Mouse (Mus musculus): ENCODE measurements at regions not wholly inside any gene's neighbourhood (a gene's known extent, or its start where the extent isn't known, plus 50 kb on each side); places are given as distances from the start of the nearest gene placed in this dataset.

- DNase-seq, result no peak
These were observed 112.0 kb downstream of the Rbm43 start for GRCm38 (mm10) chr2:51822976-51823375.

DNA sequence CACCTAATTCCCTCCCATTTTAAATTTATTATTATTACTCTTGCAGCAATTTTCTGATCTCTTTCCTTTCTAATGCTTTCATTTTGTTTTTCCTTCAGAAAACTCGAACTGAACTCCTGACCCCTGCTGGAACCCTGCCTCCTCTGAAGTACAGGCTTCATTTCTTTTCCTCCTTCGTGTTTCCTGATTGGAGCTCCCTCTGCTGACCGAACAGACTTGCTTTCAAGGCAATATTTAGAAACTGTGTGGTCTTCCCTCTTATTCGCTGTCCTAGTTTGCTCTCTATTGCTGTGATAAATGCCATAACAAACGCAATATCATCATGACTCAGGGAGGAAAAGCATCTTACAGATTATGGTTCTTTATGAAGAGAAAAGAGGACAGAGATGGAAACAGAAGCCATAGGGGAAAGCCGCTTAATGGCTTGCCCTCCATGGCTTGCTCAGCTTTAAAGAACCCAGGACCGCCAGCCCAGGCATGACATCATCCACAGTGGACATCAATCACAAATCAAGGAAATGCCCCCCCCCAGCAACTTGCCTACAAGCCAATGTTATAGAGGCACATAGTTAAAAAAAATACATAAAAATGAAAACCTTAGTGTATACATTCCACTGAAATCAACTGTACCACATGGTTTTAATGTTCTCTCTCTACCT is 104.5 kb downstream of the Rbm43 start:
- peak; percentile 43 for DNase-seq

DNA sequence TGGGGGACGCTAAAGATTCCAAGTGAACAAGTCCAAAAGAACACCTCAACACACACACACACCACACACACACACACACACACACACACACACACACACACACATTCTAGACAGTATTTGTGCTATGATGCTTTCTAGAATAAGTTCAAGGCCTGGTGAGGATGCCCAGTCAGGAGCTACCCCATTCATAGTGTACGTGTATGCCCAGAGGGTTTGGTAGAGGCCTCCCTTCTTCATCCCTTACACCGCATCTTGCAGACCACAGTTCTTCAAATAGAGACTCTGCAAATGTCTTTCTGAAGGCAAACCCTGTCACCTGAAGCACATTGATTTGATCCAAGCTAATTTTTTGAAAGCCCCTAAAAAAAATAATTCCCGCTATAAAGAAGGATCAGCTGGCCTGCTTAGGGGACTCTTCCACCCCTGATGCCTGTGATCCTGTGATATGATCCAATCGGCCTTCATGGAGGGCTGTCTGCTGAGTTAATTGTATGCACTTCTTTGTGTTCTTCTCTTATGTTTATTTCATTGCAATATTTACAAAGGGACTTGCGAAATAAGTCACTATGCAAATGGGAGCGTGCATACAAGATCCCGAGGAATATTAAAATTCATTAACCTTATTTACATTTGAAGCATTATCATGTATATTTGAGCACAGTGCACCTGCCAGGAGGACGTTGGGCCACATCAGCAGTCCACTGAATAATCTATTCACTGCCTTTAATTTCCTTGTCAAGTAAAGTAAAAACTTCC is 103.8 kb downstream of the Rbm43 start:
- DNase-seq, result no peak

GRCm38 (mm10) chr2:51837864-51838263 is 97.1 kb downstream of the Rbm43 start:
- DNase-seq, result no peak

- DNase-seq, result no peak
These were observed 94.2 kb downstream of the Rbm43 start for GRCm38 (mm10) chr2:51840808-51841207.

GRCm38 (mm10) chr2:51844831-51845230 is 90.1 kb downstream of the Rbm43 start:
- no peak for DNase-seq

GRCm38 (mm10) chr2:51847556-51847955 is 87.4 kb downstream of the Rbm43 start:
- DNase-seq, result no peak

DNA sequence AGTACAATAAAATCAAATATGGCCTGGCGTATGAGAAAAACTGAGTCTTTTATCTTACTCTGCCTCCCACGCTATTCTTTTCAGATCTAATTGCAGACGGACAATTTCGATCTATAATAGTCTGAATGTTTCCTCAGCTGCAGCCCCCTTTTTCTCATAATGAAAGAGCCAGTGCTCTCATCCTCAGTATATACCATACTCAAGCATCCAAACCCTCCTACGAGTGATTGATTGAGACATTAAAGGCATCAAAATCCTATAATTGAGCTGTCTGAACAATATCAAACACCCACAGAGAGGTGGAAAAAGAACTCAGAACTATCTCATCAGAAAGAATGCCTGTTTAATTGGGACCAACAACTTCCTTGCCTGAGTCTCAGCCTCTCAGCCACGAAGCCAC is 87.0 kb downstream of the Rbm43 start:
- no peak for DNase-seq

- DNase-seq, result no peak
These were observed 86.5 kb downstream of the Rbm43 start for GRCm38 (mm10) chr2:51848491-51848890.

GRCm38 (mm10) chr2:51850581-51850980 is 84.4 kb downstream of the Rbm43 start:
- DNase-seq, result no peak

DNA sequence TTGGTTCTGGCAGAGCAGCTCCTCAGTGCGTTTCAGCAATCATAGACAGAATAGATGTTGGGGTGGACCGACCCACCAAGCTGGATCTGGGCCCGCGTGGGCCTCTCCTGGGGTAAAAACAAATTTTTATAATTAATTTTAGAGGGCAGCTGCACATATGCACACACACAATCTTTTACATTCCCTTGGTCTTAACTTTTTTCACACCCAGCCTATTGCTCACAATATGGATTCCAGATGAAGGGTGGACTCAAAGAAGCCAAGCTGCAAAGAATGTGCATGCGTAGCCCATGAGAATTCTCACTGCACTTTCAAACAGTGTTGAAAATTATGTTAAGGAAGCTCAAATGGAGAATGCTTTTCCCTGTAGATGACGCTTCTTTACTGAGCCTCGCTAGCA is 83.3 kb downstream of the Rbm43 start:
- no peak for DNase-seq

DNA sequence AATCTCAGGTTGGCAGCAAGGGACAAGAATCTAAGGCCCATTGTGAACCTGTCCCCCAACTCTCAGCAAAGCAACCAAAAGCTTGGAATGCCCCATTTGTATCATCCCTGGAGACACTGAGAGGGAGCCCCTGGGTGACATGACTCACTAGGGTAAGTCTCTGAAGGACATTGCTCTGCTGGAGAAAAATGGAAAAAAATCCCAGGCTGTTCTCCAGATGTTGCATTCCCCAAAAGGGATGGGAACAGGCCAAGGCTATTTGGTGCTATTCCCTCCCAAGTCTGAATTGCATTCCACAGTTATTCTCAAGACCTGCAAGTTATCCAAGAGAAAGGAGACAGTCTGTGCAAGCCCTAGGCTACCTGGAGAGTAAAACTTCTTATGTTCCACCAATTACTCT is 77.7 kb downstream of the Rbm43 start:
- DNase-seq, result no peak

- no peak for DNase-seq
These were observed 68.9 kb downstream of the Rbm43 start for GRCm38 (mm10) chr2:51866045-51866444.

DNA sequence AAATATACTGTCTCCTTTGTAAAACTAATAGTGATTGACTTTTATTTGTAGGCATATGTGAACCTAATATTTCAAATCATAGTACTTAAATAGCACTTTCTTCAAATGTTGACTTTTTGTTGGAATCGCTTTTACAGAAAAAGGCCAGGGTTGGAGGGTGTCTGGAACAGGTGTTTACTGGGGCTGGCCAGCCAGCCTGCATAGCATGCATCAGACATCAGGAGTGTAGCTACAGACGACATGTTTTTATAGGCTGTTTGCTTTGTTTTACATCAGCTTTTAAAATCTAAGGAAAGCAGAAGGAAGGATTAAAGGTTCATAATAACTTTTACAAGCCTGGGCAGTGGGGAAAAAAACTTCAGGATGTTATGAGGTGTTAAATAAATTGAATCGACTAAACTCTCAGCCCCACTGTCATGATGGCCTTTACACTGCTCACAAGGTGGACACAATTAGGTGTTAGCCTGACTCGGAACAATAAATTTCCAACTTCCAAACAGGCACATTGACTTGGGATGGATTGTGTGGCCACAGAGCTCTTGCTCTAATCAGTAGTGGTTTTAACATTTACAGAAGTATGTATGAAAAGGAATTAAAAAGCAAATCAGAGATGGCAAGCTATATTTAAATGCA is 66.0 kb downstream of the Rbm43 start:
- DNase-seq, result no peak

DNA sequence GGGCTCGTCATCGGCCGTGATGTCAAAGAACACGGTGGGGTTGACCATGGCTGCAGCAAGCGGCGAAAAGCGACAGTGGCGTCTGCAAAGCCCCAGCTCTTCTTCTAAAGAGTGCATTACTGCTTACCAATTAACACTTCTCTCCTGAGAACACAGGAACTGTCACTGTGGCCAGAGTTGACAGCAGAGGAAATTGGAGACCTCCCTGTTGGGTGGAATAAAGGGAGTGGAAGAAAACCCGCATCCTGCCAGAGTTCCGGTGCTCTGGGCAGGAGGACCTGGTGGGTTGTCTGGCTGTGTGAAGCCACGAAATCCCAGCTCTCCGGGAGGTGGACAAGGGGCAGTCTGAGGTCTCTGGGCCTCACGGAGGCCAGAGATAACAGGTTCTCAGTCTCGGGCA is 63.4 kb downstream of the Rbm43 start:
- no peak for DNase-seq
